Mouse (Mus musculus) lung, postnatal 25 days (tissue): Measurements from ENCODE around the gene Lurap1.

Experiments
- DNase-seq: peaks from one replicate; pipeline ENCODE4 v3.0.0; 2022; ENCODE audit warnings: low spot score

Gene Lurap1

DNA sequence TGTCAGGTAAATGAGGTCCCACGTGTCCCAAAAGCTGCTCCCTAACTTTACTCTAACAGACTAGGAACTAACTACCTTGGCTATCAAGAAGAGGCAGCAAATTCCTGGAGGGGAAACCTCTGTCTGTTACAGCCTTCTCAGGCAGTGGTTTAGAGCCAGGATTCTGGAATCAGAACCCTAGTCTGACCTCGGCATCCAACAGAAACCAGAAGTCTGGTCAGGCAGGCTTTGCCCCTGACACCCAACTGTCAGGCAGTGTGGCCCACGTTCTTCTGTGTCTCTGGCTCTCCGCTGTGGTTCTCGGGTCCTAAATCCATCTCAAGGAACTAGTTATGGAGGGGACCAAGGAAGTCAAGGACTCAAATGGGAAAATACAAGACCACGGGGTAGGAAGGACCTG lies at the start of gene Lurap1:
Lurap1 (minus strand) TSS at position 101 of the 400 bp plus-strand sequence.
- DNase-seq, result no peak

DNA sequence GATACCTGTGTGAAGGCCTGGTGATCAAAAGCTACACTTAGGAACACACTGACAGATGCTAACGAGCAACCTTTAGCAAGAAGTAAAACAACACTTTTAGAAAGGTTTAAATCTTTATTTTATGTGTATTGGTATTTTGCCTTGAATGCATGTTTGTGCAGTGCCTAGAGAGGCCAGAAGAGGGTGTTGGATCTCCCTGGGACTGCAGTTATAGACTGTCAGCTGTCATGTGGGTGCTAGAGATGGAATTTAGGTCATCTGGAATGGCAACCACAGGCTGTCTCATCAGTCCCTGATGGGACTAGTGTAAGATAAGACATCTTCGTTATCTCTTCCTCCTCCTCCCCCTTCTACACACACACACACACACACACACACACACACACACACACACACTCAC lies 47.3 kb upstream of the Lurap1 start:
- no peak for DNase-seq

DNA sequence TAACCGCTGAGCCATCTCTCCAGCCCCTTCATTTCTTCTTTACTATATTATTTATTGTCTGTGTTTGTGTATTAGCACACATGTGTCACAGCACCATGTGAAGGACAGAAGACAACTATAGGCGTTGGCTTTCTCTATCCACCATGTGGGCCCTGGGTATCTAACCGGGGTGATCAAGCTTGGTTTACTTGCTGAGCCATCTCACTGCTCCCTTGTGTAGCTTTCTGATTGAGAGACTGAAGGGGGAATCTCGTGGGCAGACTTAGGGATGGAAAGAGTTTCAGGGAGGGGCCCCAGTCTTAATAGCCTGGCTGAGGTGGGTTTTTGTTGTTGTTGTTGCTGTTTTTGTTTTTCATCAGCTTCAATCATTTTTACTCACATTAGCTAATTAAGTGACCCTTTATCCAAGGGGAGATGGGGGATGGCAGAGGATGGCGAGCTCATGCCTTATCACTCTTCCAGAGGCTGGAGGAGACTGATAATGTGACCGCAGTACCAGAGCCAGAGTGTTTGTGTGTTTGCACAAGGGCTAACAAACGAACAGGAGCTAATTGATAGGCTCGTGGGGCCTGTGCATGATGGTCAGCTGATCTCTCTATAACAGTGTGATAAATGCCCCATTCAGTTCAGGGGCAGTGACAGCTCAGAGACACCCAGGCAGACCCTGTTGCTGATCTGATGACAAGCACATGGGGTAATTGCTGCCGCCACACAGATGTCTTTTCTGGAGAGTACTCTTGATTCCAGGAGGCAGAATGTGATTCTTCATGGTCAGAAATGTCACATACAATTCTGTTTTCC lies 42.6 kb upstream of the Lurap1 start:
- no peak for DNase-seq

DNA sequence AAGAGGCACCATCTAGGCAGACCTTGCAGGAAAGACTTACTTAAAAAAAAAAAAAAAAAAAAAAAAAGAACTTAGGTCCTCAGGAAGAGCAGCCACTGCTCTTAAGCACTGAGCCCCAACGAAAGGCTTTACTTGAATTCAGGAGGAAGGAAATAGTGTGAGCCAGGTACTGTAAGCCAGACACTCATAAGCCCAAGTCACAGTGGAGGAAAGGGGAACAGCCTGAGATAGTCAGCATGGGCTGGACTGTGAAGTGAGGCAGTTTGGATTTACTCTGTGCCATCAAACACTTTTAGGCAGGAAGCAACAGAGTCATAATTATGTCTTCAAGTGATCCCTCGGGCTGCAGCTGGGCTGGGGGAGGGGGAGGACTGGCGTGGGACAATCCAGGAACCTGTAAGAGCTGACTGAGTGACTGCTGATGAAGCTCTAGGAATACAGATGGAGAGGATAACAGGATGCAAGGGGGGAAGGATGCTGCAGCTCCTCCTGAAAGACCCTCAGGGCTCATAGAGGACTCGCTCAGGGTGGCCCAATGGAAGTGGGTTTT lies 41.2 kb upstream of the Lurap1 start:
- no peak for DNase-seq

DNA sequence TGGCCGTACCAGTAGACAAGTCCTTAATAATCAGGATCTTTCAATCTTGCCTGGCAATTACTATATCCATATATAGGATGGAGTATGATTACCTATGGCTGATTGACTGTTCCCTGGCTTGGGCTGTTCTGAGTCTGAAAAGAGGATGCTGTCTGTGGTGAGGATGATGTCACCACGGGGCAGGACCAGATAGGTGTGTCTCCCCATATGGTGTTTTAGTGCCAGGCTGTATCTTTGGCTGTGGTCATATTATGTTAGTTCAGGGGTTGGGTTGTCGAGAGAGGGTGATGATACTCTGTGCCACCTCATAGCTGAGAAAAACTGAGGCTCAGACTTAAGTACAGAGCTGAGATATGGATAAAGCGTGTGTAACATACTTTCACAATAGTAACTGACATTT lies 33.9 kb upstream of the Lurap1 start:
- no peak for DNase-seq

DNA sequence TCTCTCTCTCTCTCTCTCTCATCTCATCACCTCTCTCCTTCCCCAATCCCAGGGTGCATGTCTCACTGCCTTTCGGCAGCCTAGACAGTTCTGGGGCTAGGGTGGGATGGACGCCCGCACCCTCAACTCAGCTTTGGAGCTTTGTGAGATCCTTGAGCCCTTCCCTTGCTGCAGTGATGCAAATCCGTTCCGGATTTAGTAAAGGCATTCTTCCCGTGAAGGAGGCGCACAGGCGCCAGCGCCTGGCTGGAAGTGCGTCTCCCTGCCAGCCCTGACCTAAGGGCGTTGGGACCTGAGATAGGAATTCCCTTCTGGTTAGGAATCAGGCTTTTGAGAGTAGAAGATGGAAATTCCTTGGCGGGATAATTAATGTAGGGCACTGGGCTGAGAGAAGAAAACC lies 31.6 kb upstream of the Lurap1 start:
- DNase-seq, result peak; percentile 72

DNA sequence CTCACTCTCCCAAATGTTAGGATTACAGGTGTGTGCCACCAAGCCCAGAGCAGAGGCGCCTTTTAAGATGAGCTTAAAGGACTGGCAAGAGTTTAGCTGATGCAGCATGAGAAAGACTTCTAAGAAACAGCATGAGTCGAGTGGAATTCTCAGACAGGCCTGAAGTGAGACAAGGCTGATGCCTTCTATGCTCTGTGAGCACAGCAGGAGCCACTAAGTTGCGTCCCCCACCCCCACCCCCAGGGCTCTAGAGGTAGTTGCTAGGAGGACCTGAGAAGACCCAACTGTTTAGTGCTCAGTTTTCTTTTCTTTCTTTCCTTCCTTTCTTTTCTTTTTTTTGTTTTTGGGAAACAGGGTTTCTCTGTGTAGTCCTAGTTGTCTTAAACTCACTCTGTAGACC lies 30.9 kb upstream of the Lurap1 start:
- no peak for DNase-seq

DNA sequence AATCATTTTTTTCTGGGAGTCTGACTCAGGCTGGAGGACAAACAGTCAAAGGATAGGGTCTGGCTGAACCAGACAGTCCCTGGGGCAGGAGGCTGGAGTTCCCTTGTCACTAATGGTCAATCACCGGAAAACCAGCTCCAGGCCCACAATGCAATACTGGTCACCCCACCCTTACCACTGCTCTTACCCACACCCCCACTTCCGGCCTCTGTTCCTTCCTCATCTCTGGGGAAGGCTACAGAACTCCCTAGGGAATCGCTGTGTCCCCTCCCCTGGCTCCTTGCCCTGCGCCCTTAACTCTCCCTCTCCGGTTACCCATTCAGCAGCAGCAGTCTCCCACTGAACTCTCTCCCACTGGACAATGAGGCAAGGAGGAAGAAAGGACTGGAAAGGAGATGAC lies 26.0 kb upstream of the Lurap1 start:
- peak; percentile 88 for DNase-seq

DNA sequence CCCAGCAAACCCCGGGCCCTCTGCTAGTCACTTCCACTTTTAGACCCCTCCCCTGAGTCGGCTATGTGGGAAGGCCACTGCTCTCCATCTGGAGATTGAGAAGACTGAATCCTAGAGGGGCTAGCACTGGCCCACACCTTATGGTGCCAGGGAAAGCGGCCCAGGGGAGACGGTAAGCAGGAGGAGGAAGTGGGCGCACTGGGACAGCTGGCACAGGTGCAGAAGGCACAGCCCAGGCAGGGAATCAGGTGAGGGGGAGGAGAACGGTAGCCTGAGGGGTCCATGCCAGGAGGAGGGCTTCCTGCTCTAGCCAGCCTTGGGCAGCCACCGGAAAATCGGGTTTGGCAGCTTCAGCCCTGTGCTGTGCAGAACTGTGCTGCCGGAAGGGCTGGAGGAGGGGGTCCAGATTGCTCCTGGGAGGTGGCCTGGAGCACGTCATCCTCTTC lies 25.4 kb upstream of the Lurap1 start:
- peak; percentile 90 for DNase-seq

DNA sequence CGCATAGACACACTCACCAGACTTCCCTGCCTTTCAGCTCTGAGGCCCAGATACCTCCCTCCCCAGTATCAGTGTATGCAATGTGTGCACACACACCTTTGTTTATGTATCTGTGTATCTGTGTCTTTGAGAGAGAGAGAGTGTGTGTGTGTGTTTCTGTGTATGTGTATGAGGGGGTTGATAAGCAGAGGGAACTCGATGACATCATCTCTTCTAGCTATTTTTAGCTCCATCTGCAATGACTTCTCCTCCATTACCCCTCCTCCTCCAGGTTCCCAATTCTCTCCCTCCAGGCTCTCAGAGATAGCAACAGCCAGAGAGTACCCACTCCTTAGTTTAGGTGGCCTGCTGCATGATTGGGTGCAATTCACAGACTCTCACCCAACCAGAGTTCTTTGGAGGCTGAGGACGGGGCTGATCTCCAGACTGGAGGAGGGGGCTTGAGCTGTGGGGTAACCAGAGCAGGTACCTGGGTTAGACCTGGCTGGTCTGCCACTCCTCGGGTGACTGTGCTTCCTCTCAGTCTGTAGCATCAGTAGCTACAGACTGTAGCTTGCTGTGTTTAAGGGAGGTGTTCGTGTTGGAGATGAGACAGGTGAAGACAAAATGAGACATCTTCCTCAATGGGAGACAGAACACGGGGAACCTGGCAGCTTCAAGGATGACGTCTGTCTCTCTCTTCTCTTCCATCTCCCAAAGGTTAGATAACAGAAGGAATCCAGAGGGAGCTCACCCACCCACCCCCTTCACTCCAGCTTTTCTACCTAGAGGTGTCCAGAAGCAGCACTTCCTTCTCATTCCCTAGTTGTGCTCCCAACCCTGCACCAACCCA lies 24.8 kb upstream of the Lurap1 start:
- DNase-seq, result peak; percentile 41

DNA sequence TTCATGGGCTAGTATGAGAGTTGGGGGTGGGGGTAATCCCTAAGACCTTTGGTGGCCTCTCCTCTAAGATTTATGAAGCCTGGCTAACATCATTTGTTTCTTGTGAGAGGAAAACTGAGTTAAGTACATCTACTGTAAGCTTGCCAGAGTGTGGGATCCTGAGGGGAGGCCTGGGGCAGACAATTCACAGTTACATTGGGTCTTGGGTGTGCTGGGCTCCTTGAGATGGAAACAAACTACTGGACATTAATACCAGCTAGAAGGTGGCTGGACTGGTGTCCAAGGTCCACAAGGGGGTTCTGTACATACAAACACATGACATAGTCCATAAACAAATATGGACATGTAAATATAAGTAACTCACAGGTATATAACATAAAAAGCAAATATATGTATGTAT lies 24.0 kb upstream of the Lurap1 start:
- no peak for DNase-seq

DNA sequence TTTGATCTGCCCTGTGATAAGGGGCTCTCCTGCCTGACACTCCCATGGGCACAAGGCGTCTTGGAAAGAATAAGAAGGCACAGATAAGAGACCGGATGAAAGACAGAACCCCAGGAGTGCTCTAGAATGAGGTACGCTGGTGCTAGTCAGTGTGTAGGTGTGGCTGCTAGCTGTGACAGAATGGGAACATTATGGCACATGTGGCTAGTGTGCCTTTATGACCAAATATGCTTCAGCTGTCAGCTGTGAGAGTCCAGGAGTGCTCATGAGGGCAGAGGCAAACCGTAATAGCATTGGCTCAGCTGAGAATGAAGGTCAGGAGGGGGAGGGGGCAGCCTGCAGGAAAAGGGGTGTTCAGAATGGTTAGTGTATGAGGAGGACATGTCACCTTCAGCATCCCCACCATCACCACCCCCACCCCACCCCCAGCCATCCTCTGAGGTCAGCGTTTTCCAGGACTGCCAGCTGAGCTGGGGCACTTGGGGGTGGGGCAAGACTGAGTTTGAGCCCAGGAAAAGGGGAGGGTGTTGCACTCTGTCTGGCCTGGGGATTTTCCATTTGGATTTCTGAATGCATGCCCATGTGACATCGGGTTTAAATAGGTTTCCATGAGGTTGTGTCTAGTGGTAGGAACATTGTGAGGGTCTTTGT lies 23.5 kb upstream of the Lurap1 start:
- DNase-seq, result peak; percentile 39

DNA sequence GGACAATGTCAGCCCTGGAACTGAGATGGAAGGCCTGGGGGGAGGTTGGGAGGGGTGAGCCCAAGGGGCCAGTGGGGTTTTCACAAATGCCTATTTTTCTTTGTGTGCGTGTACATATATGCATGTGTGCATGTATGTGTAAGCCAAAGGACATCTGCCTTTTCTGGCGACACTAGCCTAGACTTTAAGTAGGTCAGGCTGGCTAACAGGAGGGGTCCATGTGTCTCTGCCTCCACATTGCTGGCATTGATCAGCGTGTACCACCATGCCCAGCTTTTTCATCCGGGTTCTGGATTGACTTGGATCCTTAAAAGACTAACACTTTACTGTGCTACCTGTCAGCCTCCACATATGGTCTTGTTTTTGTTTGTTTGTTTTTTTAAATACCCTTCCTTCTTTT lies 22.6 kb upstream of the Lurap1 start:
- DNase-seq, result no peak

DNA sequence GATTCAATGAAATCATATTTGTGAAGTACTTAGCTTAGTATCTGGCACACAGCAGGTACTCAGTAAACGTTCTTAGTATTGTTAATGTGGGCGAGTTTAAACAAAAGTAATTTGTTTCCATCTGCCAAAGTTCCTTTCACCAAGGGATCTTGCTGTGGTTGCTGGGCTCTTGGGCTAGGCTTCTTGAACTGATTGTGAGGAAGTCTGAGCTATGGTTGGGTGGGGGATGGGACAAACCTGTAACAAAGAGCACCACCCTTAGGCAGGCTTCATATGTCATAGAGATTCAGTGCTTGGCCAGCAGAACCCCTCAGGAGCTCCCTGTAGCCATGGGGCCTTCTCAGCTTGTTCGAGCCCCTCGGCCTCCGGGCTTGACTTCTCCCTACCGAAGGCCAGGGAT lies 21.9 kb upstream of the Lurap1 start, which contains the start of the genes 1700042G07Rik and Gm49337:
1700042G07Rik (plus strand) TSS at position 301 of the 400 bp plus-strand sequence.
Gm49337 (plus strand) TSS at position 313 of the 400 bp plus-strand sequence.
- DNase-seq, result no peak

DNA sequence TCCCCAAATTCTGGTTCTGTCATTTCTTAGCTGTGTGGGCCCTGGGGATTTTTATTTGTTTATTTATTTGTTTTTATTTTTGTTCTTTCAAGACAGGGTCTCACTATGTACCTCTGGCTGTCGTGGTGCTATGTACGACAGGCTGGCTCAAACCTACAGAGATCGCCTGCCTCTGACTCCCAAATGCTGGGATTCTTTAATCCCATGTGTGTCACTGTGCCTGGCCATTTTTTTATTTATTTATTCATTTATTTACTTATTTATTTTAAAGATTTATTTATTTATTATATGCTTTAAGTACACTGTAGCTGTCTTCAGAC lies 18.2 kb upstream of the Lurap1 start:
- DNase-seq, result no peak

DNA sequence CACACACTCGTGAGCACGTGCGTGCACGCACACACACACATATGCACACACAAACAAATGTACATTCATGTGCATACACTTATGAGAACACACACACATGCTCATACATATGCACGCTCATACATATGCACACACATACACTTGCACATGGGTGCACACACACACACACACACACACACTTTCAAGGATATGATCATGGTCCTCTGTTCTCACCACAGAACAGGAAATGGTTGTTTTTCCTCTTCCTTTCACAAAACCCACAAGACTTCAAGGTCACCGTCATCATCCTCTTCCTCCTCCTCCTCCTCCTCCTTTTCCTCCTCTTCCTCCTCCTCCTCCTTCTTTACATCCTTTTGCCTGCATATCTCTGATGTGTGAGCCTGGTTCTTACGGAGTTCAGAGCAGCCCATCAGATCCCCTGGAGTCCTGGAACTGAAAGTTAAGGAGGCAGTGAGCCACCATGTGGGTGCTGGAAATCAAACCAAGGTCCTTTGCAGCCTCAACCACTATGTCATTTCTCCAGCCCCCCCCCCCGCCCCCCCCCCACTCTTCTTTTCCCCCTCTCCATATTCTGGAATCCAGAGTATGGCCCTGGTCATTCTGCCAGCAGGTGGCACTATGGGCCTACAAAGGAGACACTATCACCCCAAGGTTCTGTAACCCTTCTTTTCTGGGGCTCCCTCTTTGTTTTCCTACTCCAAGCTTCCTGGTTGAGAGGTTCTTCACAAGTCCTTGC lies 17.6 kb upstream of the Lurap1 start:
- DNase-seq, result peak; percentile 77

DNA sequence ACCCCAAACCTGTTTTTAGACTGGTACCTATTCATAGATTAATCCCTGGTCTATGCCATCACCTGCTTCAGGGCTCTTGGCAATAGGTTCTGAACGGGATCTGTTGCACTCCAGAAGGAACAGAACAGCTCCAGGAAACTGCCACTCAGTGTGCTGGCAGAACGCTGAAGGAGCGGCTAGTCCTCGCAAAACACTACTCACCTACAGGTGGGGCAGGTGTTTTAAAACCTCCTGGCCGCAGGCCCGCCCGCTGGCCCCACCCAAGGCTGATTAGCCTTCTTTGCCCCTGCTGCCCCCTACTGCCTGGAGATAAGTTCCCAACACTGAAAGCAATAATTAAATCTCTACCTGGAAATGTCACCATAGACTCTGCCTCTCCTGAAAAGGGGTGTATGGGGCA lies 16.3 kb upstream of the Lurap1 start, which contains the start of gene Tspan1:
Tspan1 (minus strand) TSS at position 198 of the 400 bp plus-strand sequence.
- peak; percentile 88 for DNase-seq

DNA sequence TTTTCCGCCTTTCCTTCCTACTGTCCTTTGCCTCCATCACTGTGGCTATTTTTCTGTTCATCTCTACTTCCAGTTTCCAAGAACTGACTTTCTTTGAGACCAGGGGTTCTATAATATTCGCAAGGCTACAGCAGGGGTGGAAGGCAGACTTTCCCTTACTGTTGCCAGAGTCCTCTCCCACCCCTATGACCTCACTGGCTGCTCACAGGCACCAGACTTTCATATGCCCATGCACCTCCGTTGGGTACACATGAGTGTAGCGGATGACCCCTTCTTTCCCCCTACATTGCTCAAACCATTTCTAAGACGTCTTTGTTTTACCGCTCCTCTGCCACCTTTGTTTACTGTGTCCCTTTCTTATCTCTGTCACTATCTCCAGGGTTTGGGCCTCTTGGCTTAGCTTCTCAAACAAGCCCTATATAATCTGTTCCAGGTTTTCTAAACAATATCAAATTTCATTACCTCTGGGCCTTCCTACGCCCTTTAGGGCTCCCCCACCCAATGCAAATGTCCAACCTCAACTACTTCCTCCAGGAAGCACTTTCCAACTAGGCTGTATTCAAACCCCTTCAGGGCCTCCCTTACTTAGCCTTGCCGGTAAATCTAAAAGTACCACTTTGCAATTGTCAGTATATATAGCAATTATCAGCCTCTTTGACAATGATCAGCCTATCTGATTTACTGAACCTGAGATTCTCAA lies 14.7 kb upstream of the Lurap1 start:
- DNase-seq, result no peak

DNA sequence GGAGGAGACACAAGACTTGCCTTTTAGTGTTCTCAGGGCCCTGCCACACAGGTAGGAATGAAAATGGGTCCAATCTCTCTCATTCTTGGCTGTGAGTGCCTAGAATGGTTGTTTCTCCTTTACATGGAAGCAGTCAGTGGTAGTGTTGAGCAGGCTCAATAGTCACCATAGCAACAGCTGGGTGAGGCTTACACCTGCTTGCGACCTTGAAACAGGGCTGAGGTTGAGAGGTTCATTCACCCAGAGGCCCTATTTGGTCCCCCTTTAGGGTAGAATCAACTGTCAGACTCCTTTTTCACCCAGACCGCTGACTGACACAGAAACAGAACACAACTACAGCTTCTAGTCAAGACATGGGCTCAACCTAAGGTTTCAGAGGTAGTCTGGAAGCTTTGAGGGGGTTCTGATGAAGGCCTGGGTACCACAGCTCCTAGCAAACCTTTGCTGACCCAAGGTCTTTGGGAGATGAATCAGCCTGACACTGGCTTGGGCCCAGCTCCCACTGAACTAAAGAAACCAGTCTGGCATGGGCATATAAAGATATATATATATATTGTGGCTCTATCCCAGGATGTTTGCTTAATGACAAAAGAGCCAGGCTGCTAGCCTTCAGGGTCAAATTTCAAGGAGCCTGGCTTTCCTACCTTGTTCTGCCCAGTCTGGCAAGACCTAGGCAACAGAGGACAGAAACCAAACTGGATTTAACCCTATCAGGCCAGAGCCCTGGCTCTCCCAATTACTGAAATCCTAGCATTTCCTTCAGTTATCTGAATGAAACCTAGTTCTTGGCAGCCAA lies 13.8 kb upstream of the Lurap1 start:
- DNase-seq, result peak; percentile 42

DNA sequence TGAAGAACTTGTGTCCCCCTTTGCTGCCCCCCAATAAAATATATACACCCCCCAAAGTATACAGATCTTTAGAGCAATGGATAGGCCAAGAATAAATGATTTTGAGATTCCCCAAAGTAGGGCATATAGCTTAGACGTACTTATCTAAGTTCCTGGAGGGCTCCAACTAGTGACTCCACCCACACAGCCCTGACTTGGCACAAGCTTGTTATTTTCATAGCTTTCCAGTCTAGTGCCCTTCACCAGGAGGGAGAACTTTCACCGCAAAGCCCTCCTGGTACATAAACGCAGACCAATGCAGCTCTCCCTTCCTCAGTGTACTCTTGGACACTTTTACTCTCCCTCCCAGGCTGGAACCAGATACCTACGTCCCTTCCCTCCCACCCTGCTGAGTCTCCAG lies 11.0 kb upstream of the Lurap1 start:
- DNase-seq, result peak; percentile 46
